Mouse (Mus musculus): ENCODE results near the gene Agbl4.

- TF ChIP-seq POLR2A (IDR thresholded peaks at IDR 0.05; ENCODE audit: extremely low read depth, insufficient read depth, low read length) (no peak), CTCF (IDR thresholded peaks at IDR 0.05; ENCODE audit: extremely low read depth, insufficient read depth, low read length) (no peak)
Measured at GRCm38 (mm10) chr4:111632615-111633014, 1235.2 kb downstream of the Agbl4 start.

Data from cortical plate, adult 2 months (tissue).